8 mouse cellular contexts compared by ENCODE assay signal in the genomic region with DNA sequence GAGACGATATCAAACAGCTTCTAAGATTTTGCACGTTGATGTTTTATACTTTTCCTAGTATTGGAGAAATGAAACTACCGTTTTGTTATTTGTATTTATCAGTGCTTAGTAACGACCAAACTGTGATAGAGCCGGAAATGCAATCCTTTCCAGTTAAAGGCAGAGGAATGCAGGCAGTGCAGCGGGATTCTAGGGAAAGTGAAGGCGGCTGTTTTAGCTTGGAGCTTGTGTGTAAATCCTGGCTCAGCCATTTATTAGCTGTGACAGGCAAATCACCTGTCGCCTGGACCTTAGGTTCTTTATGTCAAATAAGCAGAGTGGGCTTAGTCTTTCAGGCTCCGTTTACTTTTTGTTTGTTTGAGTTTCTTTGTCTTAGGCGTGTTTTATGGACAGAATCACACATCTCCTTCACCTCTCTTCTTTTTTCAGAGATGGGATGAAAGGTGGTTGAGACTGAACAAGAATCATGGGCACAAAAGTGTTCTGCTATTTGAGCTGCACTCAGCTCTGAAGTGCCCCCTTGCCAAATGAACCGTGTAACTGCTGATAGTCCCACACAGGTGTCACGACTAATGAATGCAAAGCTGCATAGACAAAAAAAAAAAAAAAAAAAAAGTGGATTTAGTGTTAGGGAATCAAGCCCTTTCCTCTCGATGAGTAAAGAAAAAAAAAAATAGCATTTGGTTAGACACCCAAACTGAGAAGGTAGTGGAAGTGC. TPM values are rescaled to one million over a fixed set of nuclear protein-coding genes. Genes with fewer than 3 reads are reported as not detected.
DNase-seq lines count a peak whose midpoint lies in the region; ATAC-seq and TF ChIP-seq lines count a peak whose summit lies in the region.

No protein-coding gene starts in this region.

- H3K4me1 ChIP-seq in heart, embryonic 14.5 days (ENCODE audit: control insufficient read depth in 2 of 2, insufficient read depth in 2 of 2, low read length in 2 of 2) = peaks cover 0 to 5% of the 10 kb centered on the region in 2 experiments; a peak in 1 of 4 replicates
- peaks cover 16% of the 10 kb centered on the region for H3K4me1 ChIP-seq in limb, embryonic 12.5 days (replicated peaks)
- peaks cover 11% of the 10 kb centered on the region for H3K4me1 ChIP-seq in neural tube, embryonic 12.5 days
- no peaks in the 10 kb centered on the region for H3K4me1 ChIP-seq in cerebellum, adult 2 months (ENCODE audit: control insufficient read depth, insufficient read depth, low read length)

- DNase-seq in CD4-positive helper T cell, adult 2 months (ENCODE audit: low read depth, low spot score) = peak; percentile 14
- DNase-seq in brain, embryonic 14.5 days (ENCODE audit: low read depth) = peak; percentile 54
- no peak for DNase-seq in spleen, postnatal 10 days (ENCODE audit: low spot score in 2 of 2)
- no peak for DNase-seq in cerebellum, adult 18-20 months
- no peak for DNase-seq in cerebellum, adult 2 months

- no peak for TF ChIP-seq CTCF in brain, embryonic 14.5 days (IDR thresholded peaks at IDR 0.05; ENCODE audit: borderline replicate concordance, extremely low read depth, insufficient read depth, insufficient read length)
- TF ChIP-seq CTCF in cerebellum, adult 2 months (IDR thresholded peaks at IDR 0.05; ENCODE audit: borderline replicate concordance, insufficient read depth, low read depth, low read length) = no peak

- H3K9ac ChIP-seq in heart, embryonic 14.5 days (ENCODE audit: low read length) = peak overlapping the region; percentile 73
- H3K9ac ChIP-seq in limb, embryonic 12.5 days (replicated peaks) = no peak overlapping the region
- no peak overlapping the region for H3K9ac ChIP-seq in neural tube, embryonic 12.5 days

- no peaks in the 10 kb centered on the region for H3K36me3 ChIP-seq in heart, embryonic 14.5 days (ENCODE audit: control insufficient read depth, insufficient read depth, low read length)
- H3K36me3 ChIP-seq in limb, embryonic 12.5 days = no peaks in the 10 kb centered on the region
- H3K36me3 ChIP-seq in neural tube, embryonic 12.5 days = no peaks in the 10 kb centered on the region

- ATAC-seq in heart, embryonic 14.5 days (ENCODE audit: insufficient number of reproducible peaks, insufficient read depth, low FRiP score, low read depth) = no peak
- ATAC-seq in limb, embryonic 12.5 days (ENCODE audit: insufficient number of reproducible peaks, insufficient read depth, low FRiP score, low TSS enrichment, low read depth) = no peak
- ATAC-seq in neural tube, embryonic 12.5 days (ENCODE audit: low FRiP score, low read depth) = no peak

- H3K4me2 ChIP-seq in heart, embryonic 14.5 days (ENCODE audit: low read length) = peak overlapping the region; percentile 88
- peak overlapping the region; percentile 82 for H3K4me2 ChIP-seq in limb, embryonic 12.5 days
- H3K4me2 ChIP-seq in neural tube, embryonic 12.5 days (replicated peaks) = peak overlapping the region; percentile 81

- TF ChIP-seq POLR2A in brain, embryonic 14.5 days (IDR thresholded peaks at IDR 0.05; ENCODE audit: borderline replicate concordance, extremely low read depth, insufficient read depth, insufficient read length, poor library complexity, severe bottlenecking) = no peak
- no peak for TF ChIP-seq POLR2A in cerebellum, adult 2 months (IDR thresholded peaks at IDR 0.05; ENCODE audit: borderline replicate concordance, insufficient read depth, low read length)

- H3K9me3 ChIP-seq in heart, embryonic 14.5 days (ENCODE audit: control insufficient read depth, low read length) = no peaks in the 10 kb centered on the region
- H3K9me3 ChIP-seq in limb, embryonic 12.5 days = no peaks in the 10 kb centered on the region
- no peaks in the 10 kb centered on the region for H3K9me3 ChIP-seq in neural tube, embryonic 12.5 days

- 12% methylated on average over 13 of the region's 13 CpGs for whole genome bisulfite sequencing in heart, embryonic 14.5 days
- 3% methylated on average over 13 of the region's 13 CpGs for WGBS in limb, embryonic 12.5 days
- WGBS in neural tube, embryonic 12.5 days = 5% methylated on average over 13 of the region's 13 CpGs
- WGBS in cerebellum, adult 2 months = 24% methylated on average over 13 of the region's 13 CpGs

- peak overlapping the region; percentile 19 to 65 for H3K4me3 ChIP-seq in heart, embryonic 14.5 days (ENCODE audit: control insufficient read depth in 1 of 2, insufficient read depth in 1 of 2, low read depth in 1 of 2, low read length in 2 of 2)
- H3K4me3 ChIP-seq in limb, embryonic 12.5 days (replicated peaks) = peak overlapping the region; percentile 72
- no peak overlapping the region for H3K4me3 ChIP-seq in neural tube, embryonic 12.5 days
- H3K4me3 ChIP-seq in cerebellum, adult 2 months (replicated peaks; ENCODE audit: insufficient read depth, low read depth, low read length) = no peak overlapping the region

- no peaks in the 10 kb centered on the region for H3K27me3 ChIP-seq in heart, embryonic 14.5 days (ENCODE audit: control insufficient read depth, insufficient read depth, low read length)
- no peaks in the 10 kb centered on the region for H3K27me3 ChIP-seq in limb, embryonic 12.5 days
- H3K27me3 ChIP-seq in neural tube, embryonic 12.5 days (replicated peaks) = no peaks in the 10 kb centered on the region
- no peaks in the 10 kb centered on the region for H3K27me3 ChIP-seq in cerebellum, adult 2 months (ENCODE audit: control insufficient read depth, insufficient read depth, low read length)

- H3K27ac ChIP-seq in heart, embryonic 14.5 days (replicated peaks in 1 of 2; ENCODE audit: control insufficient read depth in 1 of 2, insufficient read depth in 1 of 2, low read depth in 2 of 2, low read length in 2 of 2) = peak overlapping the region; percentile 3 to 87; a peak in 1 of 4 replicates
- 0 out of 2 replicates have a peak overlapping the region, but pooled peaks have one; percentile 25 for H3K27ac ChIP-seq in limb, embryonic 12.5 days
- H3K27ac ChIP-seq in neural tube, embryonic 12.5 days = no peak overlapping the region
- no peak overlapping the region for H3K27ac ChIP-seq in cerebellum, adult 2 months (ENCODE audit: insufficient read depth, low read length)

RNA-seq across cellular contexts. Expression of gene Ccdc171, which starts 1.1 kb away (rescaled TPM):
- polyA plus RNA-seq in brain, embryonic 14.5 days (2012; rRNA removed) = 4.9 and 5.4 TPM in 2 replicates
- polyA plus RNA-seq in heart, embryonic 14.5 days (2014; fragmentation: Nextera tagmentation; extraction: Ambion mirVana) = 2.7 and 3.6 TPM in 2 replicates
- 5.4 and 6.4 TPM in 2 replicates for polyA plus RNA-seq in limb, embryonic 12.5 days (2016; fragmentation: Nextera tagmentation; extraction: Ambion mirVana)
- 4.4 and 5.5 TPM in 2 replicates for polyA plus RNA-seq in neural tube, embryonic 12.5 days (2016; fragmentation: Nextera tagmentation; extraction: Ambion mirVana)
- polyA plus RNA-seq in cerebellum, adult 2 months (2012; rRNA removed) = 1.8 and 2.1 TPM in 2 replicates

RNA-seq across cellular contexts. Expression of gene Psip1, which starts 40.2 kb away (rescaled TPM):
- polyA plus RNA-seq in brain, embryonic 14.5 days (2012; rRNA removed) = 298 and 304 TPM in 2 replicates
- 92.6 and 99.9 TPM in 2 replicates for polyA plus RNA-seq in heart, embryonic 14.5 days (2014; fragmentation: Nextera tagmentation; extraction: Ambion mirVana)
- 292 and 306 TPM in 2 replicates for polyA plus RNA-seq in limb, embryonic 12.5 days (2016; fragmentation: Nextera tagmentation; extraction: Ambion mirVana)
- polyA plus RNA-seq in neural tube, embryonic 12.5 days (2016; fragmentation: Nextera tagmentation; extraction: Ambion mirVana) = 337 and 394 TPM in 2 replicates
- 191 and 200 TPM in 2 replicates for polyA plus RNA-seq in cerebellum, adult 2 months (2012; rRNA removed)

Comparison
In these comparisons a context has a peak if more than half of its experiments do, and no peak if none do; other contexts are left out.
1. DNase-seq: peak in CD4-positive helper T cell, adult 2 months (single experiment) and brain, embryonic 14.5 days (single experiment); none in spleen, postnatal 10 days (0 of 2), cerebellum, adult 18-20 months (0 of 2) and cerebellum, adult 2 months (0 of 2).
2. H3K27ac ChIP-seq: peak in heart, embryonic 14.5 days (2 of 2) and limb, embryonic 12.5 days (single experiment); none in neural tube, embryonic 12.5 days (single experiment) and cerebellum, adult 2 months (single experiment).
3. H3K4me3 ChIP-seq: peak in heart, embryonic 14.5 days (2 of 2) and limb, embryonic 12.5 days (single experiment); none in neural tube, embryonic 12.5 days (single experiment) and cerebellum, adult 2 months (single experiment).
4. Peak in every context shown above with its lines, with median percentiles within 50 percentile points of each other: H3K4me2 ChIP-seq.